Mouse (Mus musculus): ENCODE results near the gene Prss46. TPM values are rescaled to one million over a fixed set of nuclear protein-coding genes. Genes with fewer than 3 reads are reported as not detected.

Prss46 gene
- polyA plus RNA-seq, 2 experiments from 2014 or later = not detected

- ATAC-seq = no peak
Observed at GRCm38 (mm10) chr9:110858967-110859596, 14.8 kb downstream of the Prss46 start.

- ATAC-seq = no peak
Observed at GRCm38 (mm10) chr9:110871030-110871429, 26.7 kb downstream of the Prss46 start.

- ATAC-seq = no peak
Observed at GRCm38 (mm10) chr9:110873681-110874659, 29.7 kb downstream of the Prss46 start.

DNA sequence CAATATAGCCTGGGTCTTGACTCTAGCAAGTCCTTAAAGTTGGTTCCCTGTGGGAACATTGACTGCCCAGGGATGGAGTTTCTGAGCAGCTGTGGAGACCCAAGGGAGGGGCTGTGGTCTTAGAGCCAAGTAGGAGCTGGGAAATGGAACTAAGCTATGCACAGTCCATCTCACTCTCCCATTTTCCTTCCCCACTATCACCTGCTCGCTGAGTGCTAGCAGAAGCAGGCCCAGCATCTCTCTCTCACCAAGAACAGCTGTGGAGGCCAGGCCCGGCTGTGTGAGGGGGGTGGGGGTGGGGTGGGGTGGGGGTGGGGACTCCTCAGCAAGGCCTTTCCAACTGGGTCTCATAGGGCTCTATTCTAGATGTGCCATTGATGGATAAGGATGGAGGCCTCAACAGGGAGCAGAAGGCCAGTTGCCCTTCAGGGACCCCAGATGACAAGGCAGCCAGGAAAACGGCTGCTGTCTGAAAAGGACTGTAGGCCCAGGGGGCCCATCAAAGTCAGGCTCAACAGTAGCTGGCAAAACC is 30.4 kb downstream of the Prss46 start:
- no peak for ATAC-seq

GRCm38 (mm10) chr9:110875288-110875695 is 31.0 kb downstream of the Prss46 start:
- ATAC-seq = no peak

GRCm38 (mm10) chr9:110877353-110877752 is 33.0 kb downstream of the Prss46 start:
- no peak for ATAC-seq

GRCm38 (mm10) chr9:110877888-110878287 is 33.6 kb downstream of the Prss46 start:
- ATAC-seq = no peak

DNA sequence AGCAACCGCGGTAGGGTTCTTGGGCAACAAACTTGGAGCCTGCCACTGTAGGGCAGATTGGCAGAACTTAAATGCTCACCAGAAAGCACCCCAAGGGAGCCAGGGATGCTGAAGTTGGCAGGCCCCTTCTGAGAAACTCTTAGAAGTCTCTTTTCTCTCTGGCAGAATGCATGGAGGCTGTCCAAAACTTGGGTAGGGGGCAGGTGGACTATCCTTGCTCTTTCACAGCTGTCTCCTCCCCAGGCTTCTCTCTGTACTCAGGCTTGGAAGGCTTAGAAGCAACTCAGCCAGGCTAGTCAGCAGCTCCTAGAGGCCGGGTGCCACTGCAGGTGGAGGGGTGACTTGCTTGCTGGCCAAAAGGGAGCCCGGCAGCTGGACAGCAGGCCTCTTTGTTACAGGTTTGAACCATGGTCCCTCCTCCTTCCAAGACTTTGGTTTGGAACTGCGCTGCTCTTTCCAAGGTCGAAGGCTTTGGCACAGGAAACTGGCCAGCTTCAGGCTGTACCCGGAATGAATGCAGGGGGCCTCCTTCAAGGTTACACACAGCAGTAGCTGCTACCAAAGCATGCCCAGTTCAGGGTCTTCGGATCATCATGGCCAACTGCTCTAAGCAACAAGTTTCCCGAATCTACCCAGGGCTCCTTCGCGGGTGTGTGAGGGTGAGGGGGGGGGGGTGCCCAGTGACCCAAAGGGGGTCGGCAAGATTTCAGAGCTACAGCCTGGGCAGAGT is 35.0 kb downstream of the Prss46 start, which contains the start of gene Als2cl:
Gene Als2cl, plus strand, starts transcription at position 680 of the 730 bp plus-strand sequence.
- no peak for ATAC-seq

- peak; percentile 87 for ATAC-seq
Observed at GRCm38 (mm10) chr9:110879998-110880561, 35.8 kb downstream of the Prss46 start, which contains the start of gene Tmie. Gene Tmie (minus strand): TSS chr9:110880113.

DNA sequence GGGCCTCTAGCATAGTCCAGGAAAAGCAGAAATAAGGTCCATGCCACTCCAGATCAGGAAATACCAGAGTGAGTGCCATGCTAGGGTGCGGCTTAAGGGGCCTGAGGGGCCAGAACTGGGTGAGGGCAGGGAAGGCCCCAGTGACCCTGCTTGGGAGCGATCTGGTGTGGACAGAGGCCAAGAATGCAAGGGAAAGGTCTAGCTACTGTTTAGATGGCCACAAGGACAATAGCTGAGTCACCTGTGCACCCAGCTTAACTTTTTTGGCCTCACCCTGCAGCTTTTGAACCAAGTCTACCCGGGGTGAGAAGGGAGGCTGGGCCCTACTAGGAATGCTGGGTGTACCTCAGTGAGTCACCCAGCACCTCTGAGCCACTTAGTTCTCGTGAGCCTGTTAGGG is 36.5 kb downstream of the Prss46 start:
- no peak for ATAC-seq

DNA sequence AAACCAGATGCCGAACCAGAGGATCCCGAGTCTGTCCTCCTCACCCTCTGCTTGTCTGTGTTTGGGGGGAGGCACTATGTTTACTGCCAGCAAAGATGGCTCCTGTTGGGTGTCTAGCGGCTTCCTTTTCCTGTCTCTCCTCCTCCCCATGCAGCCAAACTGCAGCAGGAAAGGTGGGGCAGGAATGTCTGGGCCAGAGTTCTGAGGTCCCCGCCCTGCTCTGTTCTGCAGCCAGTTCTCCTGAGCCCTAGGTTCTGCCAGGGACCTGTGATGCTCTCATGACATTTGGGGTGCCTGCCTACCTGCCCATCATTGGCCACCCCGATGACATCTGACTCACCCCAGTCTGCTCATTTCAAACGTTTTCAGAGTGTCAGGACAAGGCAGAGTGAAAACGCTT is 37.6 kb downstream of the Prss46 start:
- ATAC-seq = no peak

- no peak for ATAC-seq
Observed at GRCm38 (mm10) chr9:110887388-110888303, 43.3 kb downstream of the Prss46 start.

- ATAC-seq = no peak
Observed at GRCm38 (mm10) chr9:110888935-110889334, 44.6 kb downstream of the Prss46 start.

- no peak for ATAC-seq
Observed at GRCm38 (mm10) chr9:110890026-110890783, 45.9 kb downstream of the Prss46 start.

DNA sequence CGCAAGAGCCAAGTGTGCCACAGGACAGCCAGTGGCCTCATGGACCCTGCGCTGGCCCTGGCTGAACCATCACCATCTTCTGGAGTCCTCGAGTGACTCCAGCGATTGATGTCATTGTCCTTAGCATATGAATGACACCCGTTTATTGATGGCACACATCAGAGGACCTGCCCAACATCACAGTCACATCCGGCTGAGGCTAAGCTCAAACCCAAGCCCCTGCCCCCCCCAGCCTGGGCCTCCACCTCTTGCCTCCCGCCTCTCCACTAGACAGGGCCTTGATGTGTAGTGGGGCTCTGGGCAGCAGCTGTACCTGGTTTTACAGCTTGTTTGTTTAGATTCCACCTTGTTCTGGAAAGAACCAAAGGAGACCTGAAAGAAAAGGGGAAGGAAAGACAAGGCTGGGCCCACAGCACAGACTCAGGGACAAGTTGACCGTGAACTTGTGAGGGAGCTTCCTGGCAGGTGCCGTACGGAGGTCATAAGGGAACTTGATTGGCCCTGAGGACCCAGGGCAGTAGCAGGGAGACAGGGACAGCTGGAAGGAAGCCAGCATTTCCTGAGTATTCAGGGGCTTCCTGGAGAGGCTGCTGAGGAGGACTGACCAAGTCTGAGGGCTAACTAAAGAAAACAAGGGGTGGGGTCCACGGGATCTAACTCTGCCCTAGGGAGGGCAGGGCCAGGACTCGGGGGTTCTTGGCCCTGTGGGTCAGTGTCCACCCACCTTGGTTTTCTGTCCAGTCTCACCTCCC is 46.9 kb downstream of the Prss46 start:
- ATAC-seq = no peak

GRCm38 (mm10) chr9:110892552-110892951 is 48.2 kb downstream of the Prss46 start:
- no peak for ATAC-seq

DNA sequence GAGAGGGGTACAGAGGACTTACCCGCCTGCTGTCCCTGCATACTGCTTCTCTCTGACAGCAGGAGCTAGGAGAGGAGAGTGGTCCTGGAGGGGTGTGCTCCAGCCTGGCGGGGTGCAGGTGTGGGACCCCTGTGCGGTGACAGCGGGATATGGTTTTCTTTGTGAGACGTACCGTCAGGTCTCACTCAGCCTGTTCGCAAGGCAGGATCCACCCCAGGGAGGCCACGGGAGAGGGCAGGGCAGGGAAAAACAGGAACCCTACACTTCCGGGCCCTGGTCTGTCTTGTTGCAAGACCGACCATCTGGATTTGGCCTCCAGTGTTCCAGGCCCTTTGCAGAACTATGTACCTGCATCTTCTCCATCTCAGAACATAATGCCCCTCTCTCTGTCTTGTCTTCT is 49.1 kb downstream of the Prss46 start:
- ATAC-seq = no peak

- no peak for ATAC-seq
Observed at GRCm38 (mm10) chr9:110895507-110895906, 51.2 kb downstream of the Prss46 start.

DNA sequence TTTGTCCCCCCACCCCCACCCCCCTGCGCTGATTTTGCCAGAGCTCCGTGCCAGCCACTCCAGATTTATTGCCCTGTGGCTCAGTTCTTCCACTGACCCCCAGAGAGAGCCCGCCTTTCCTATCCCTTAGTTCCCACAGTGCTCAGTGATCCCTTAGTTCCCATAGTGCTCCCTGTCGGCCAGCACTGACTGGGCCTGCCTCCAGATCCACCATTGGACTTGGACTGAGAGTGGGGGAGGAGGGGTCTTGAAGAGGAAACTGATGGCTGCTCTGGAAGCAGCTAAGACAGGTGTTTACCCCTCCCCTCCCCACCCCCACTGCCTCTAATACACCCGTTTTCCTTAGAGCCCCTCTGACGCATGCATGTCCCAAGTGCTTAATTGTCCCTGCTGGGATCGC is 51.7 kb downstream of the Prss46 start:
- ATAC-seq = no peak

- ATAC-seq = peak; percentile 91
Observed at GRCm38 (mm10) chr9:110896595-110896994, 52.3 kb downstream of the Prss46 start.
